Mouse (Mus musculus): ENCODE measurements around the gene Chil1.

The Chil1 gene

GRCm38 (mm10) chr1:134210179-134210755 is 28.3 kb downstream of the Chil1 start:
- no peak for DNase-seq

DNA sequence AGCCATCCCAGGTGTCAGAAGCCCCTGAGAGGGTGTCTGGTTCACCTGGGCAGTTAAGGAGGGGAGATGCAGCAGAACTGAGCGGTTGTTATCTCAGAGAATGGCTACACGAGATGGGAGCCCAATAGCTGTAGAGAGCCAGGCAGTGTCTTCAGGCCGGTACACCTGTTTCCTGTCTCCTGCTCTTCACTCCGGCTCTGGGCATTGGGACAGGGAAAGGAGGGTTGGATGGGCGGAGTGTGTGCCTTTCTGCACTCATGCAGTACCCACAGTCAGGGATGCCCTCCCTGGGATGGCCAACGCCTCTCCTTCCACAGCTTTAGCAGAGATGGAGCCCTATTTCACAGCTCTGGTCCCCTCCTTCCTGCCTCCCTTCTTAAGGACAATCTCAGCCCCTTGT is 29.1 kb downstream of the Chil1 start:
- DNase-seq: no peak

DNA sequence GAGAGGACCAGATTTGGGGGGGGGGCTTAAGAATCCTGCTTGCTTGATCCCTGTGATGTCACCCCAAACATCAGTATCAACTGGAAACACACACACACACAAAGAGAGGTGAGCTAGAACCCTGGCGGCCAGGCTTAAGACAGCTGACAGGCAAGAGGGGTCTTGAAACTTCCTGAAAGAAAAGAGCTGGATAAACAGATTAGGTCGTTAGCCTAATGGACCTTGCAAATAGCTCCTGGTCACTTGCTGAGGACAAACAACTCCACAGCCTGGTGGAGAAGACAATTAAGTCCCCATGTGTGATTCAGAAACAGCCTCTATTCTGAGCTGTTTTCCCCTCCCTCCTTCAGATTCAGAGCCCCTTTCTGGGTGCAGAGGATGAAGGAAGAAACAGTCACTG is 29.7 kb downstream of the Chil1 start:
- DNase-seq: no peak

- DNase-seq: no peak
These were observed 30.4 kb downstream of the Chil1 start for GRCm38 (mm10) chr1:134212351-134212750.

DNA sequence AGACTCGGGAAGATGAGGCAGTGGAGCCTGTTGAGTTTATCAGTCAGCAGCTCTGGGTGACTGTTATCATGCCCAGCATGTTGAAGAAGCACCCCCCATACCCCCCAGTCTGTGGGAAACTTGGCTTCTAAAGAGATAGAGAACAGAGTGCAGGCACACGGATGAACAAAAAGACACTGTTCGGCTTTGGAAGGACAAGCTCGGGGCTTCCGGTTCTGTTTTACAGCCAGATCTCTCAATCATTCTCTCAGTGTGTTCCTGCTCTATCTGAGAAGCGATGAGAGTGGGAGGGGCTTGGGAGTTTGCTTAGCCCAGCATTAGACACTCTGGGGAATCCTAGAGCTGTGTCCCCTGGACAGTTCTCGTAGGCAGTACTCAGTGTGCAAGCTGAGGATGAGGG is 31.4 kb downstream of the Chil1 start:
- no peak for DNase-seq

DNA sequence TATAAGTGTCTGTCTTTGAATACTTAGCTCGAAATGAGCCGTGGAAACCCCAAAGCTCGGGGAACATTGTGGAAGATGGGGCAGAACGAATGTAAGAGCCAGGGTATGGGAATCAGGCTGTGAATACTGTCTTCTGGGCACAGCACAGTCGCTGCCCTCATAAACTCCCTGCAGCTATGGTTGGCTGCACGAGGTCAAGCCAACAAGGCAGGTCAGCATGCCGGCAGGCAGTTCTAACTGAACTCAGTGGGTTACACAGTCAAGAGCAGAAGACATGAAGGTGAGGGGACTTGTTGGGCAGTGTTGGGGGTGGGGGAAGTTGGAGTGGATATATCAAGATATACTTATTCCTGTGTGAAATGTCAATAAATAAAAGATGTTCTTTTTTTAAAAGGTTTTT is 33.1 kb downstream of the Chil1 start:
- DNase-seq: no peak

DNA sequence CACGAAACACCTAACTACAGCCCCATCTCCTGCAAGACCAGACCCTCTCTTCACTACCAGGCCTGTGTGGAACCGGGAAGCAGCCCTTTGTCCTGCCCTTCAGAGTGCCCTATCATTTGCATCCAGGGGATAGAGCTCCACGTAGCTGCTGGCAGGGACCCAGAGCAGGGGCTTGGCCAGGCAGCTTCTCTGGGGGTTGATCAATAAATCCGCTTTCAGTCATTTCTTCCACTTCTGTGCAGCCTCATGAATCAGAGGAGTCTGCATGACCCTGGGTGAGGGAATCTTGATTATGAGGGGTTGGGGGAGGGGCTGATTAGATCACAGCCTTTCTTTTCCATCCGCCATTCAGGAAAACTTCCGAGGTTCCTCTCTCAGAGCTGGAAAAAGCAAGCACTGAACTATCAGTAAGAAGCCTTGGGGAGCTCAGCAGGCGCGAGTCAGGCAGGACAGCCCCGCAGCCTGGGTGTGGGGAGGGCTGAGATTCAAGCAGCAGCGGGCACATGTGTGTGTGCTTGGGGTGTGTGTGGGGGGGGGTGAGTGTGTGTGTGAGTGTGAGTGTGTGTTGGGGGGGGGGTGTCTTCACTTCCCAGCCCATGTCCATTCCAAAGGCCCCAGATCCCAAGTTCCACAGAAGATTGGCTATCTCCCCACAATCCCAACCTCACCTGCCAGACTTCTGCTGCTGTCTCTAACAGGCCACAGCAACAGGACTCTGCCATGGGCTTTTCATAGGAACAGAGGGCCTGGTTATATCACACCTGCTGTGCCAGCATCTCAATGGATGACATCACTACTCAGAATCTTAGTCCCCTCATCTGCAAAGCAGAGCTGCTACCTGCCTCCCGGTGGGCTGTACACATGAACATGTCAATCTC is 34.0 kb downstream of the Chil1 start:
- no peak for DNase-seq

DNA sequence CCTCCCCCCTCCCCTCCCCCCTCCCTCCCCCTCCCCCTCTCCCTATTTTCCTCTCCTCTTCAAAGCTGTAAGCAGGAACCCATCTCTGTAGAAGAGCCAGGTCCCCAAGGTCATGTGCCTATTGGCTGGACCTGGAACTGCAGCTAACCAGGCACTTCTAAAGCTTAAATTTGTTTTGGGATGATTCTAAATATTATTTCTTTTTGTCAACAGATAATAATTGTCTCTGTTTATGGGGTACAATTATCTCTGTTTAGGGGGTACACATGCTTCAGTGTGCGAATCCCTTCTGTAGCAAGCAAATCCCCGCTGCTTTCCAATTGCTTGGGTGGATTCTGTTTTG is 34.6 kb downstream of the Chil1 start:
- DNase-seq: no peak

DNA sequence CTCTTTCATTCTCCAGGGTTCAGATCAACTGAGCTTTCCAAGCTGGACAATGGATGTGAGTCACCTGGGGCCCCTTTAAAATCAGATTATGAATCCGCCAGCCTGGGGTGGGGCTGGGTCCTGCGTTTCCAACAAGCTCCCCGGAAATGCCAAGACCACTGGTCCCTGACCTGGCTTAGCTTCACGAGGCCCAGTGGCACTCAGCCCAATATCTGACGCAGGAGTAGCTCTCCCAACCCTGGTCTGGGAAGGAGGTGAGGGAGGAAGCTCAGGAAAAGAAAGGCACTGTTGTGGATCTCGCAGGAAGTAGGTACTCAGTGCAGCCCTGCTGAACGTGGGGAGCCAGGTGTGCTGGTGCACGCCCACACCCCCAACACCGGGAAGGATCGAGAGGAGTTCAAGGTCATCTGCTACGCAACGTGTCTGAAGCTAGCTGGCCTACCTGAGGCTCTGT is 35.1 kb downstream of the Chil1 start:
- DNase-seq: no peak

DNA sequence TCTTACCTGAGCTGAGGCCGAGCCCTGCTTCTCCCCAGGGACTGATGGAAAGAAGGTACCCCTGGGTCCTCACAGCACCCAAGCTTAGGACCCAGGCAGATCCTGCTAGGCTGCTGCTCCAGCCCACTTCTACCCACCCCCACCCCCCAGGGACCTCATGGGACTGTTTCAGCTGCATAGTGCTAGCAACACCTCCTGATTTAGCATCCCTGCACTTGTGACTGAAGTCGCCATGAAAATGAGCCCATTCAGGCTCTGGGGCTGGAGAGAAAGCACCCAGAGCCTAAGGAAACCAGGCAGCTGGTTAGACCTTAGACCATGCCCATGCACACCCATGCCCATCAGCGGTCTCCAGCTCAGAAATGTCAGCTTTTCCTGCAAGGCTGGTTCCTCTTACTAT is 36.0 kb downstream of the Chil1 start:
- no peak for DNase-seq

DNA sequence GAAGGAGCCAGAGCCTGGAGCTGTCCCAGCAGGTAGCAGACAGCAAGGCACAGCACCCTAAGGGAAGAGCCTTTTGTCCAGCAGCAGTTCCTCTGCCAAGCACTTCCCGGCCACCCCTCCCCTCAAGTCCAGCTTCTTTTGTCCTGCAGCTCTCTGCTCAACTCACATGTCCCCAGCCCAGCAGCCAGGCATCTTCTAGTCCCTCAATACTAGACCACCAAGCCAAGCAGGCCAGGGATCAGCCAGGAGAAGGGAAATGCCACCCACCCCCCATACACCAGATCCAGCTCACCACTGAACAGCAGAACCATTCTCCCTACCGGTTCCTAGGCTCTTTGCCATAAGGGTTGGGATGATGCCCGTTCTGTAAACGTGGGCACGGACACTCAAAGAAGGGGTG is 37.6 kb downstream of the Chil1 start:
- no peak for DNase-seq

DNA sequence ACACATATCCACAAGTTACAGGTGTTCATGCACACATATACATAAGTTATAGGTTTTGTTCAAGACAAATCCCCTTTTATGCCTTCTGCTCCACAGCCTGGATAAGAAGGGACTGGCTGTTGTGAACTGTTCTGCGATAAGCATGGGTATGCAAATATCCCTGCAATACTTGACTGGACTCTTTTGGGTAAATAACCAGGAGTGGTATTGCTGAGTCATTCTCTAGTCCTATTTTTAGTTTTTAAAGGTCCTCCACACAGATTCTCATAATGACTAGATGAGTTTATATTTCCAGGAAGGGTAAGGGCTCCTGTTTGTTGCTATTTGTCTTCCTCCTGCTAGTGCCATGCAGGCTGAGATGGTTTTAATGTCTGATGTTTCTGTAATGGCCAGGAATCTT is 39.2 kb downstream of the Chil1 start:
- no peak for DNase-seq

- no peak for DNase-seq
These were observed 40.4 kb downstream of the Chil1 start for GRCm38 (mm10) chr1:134222122-134223055.

DNA sequence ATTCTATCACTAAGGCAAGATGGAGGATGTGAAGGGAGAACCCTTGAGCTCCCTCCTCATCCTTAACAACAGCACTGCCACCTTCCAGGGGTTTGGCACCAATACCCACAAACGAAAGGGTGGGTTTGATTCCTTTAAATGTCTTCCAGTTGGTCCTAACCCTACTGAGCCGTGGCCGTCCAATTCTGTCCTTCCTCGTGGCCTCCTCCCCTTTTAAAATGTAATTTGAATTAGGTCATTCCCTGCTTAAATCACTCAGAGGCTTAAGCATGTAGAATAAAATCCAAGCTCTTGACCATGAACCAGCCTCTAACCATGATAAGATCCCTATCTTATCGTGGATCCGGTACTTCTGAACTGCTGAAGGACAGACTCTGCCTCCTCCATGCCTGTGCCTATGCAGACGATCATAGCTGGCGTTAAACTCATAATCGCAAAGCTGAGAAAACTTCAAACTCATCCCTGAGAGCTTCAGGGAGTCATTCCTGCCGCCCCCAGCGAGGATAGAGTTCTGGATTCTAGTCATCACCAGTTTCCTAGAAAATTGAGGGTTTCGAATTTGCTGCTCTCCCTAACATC is 42.8 kb downstream of the Chil1 start:
- DNase-seq: no peak

DNA sequence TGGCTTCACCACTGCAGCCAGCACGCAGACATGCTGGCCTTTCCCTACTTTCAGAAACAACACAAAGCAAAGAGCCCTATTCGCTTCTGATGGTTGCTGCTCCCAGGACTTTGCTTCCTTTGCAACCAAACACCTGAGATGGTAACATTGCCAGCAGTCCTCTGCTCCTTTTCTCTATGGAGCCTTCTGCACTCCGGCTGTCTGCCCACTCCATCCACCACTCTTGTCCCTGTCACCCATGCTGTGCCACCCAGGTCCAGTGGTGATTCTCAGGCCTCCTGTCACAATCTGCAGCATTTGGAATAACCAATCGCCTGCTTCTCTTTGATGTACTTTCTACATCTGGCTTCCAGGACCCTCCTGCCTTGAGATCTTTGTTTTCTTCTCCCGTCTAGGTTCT is 43.4 kb downstream of the Chil1 start:
- DNase-seq: no peak

DNA sequence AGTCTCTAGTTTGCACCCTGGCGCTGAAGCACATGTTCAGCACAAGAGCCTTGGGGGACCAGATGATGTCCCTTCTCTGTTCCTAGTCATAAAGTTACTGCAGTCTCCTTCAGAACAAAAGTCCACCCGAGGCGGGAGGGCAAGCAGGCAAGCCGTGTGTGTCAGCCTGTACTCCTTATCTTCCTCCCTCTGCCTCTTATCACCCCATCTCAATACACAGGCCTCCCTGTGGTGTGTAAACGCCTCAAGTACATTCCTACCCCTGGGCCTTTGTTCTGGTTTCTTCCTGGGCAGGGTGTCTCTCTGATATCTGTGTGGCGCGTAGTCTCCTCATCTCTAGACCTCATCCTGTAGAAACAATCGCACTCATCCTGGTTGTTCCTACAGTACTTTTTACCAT is 44.8 kb downstream of the Chil1 start:
- DNase-seq: no peak

GRCm38 (mm10) chr1:134229806-134230575 is 48.0 kb downstream of the Chil1 start:
- DNase-seq: no peak

GRCm38 (mm10) chr1:134230638-134231228 is 48.8 kb downstream of the Chil1 start:
- no peak for DNase-seq

DNA sequence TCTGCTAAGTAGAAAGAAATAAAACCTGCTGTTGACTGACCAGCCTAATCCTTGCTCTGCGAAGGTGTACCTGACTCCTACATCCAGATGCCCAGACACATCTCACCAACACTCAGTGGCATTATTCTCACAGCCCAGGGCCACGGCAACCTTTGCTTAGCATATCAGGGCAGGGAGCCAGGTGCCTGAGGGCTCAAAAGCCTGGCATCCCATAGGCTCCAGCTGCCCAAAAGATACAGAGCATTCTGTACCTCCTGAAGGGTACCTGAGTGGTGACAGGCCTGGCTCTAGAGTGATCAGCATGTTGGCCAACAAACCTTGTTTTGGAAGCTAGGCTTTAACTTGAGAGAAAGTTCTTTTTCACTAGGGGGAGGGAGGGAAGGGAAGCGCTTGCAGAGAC is 49.3 kb downstream of the Chil1 start:
- no peak for DNase-seq

DNA sequence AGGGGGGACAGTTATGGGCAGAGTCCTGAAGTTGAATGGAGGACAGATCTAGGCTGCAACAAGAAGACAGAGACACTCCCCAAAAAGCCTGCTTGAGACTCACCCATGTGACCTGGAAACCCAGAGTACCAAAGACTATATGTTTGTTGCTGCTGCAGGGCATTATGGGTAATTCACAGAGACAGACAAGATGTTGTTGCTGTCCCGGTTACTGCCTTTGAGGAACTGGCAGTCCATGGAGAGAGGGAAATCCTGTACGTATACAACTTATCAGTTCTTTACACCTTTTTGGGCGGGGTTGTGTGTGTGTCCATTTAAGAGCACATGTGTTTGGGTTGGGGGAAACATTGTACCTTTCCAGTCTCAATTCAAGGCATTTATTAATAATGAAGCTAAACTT is 49.7 kb downstream of the Chil1 start:
- DNase-seq: no peak

- DNase-seq: no peak
These were observed 50.4 kb downstream of the Chil1 start for GRCm38 (mm10) chr1:134232326-134232725.
